8 mouse cellular contexts compared by ENCODE assay signal in genomic region chr9:77755403-77755784, GRCm38 (mm10). TPM values are rescaled to one million over a fixed set of nuclear protein-coding genes. Genes with fewer than 3 reads are reported as not detected.
DNase-seq lines count a peak whose midpoint lies in the region; ATAC-seq and TF ChIP-seq lines count a peak whose summit lies in the region.

No protein-coding gene starts in this region.

- H3K36me3 ChIP-seq in erythroblast, embryonic 14.5 days (ENCODE audit: control insufficient read depth) = peaks cover 38% of the 10 kb centered on the region
- H3K36me3 ChIP-seq in spleen, adult 2 months (ENCODE audit: control insufficient read depth, insufficient read depth, low read length) = no peaks in the 10 kb centered on the region; the same call in 1 of the 2 replicates
- no peaks in the 10 kb centered on the region for H3K36me3 ChIP-seq in limb, embryonic 15.5 days
- no peaks in the 10 kb centered on the region for H3K36me3 ChIP-seq in stomach, postnatal 0 days (ENCODE audit: control insufficient read depth, insufficient read depth, low read length)

- no peak for DNase-seq in spleen, adult 2 months (ENCODE audit: low read depth in 1 of 2, low spot score in 2 of 2)
- no peak for DNase-seq in spleen, adult 18-20 months
- DNase-seq in stomach, postnatal 0 days (ENCODE audit: low spot score) = no peak
- no peak for DNase-seq in gastrocnemius, postnatal 25 days

- peaks cover 66% of the 10 kb centered on the region for H3K4me1 ChIP-seq in erythroblast, embryonic 14.5 days (ENCODE audit: control insufficient read depth)
- H3K4me1 ChIP-seq in spleen, adult 2 months (ENCODE audit: control insufficient read depth, insufficient read depth, insufficient read length) = no peaks in the 10 kb centered on the region; the same call in 1 of the 2 replicates
- H3K4me1 ChIP-seq in limb, embryonic 15.5 days = peaks cover 15% of the 10 kb centered on the region; the same call in 1 of the 2 replicates
- no peaks in the 10 kb centered on the region; the same call in 1 of the 2 replicates for H3K4me1 ChIP-seq in stomach, postnatal 0 days (replicated peaks; ENCODE audit: control insufficient read depth, insufficient read depth)

- peak overlapping the region; percentile 60; the same call in 1 of the 2 replicates for H3K9ac ChIP-seq in limb, embryonic 15.5 days
- peak overlapping the region; percentile 79 for H3K9ac ChIP-seq in stomach, postnatal 0 days (ENCODE audit: low read length)

- no peaks in the 10 kb centered on the region for H3K9me3 ChIP-seq in erythroblast, embryonic 14.5 days (ENCODE audit: control insufficient read depth, low read length)
- no peaks in the 10 kb centered on the region for H3K9me3 ChIP-seq in limb, embryonic 15.5 days
- H3K9me3 ChIP-seq in stomach, postnatal 0 days (ENCODE audit: control insufficient read depth, low read length) = no peaks in the 10 kb centered on the region

- ATAC-seq in erythroblast, adult 5-6 weeks (replicated peaks; ENCODE audit: low FRiP score, poor library complexity, severe bottlenecking) = no peak
- ATAC-seq in limb, embryonic 15.5 days (ENCODE audit: insufficient number of reproducible peaks, low FRiP score, low TSS enrichment, low read depth) = no peak
- ATAC-seq in stomach, postnatal 0 days (ENCODE audit: low FRiP score, low TSS enrichment) = no peak
- ATAC-seq in erythroid progenitor cell, adult 5-6 weeks (replicated peaks; ENCODE audit: low FRiP score, poor library complexity, severe bottlenecking) = no peak

- TF ChIP-seq CTCF in spleen, adult 2 months (IDR thresholded peaks at IDR 0.05; ENCODE audit: extremely low read depth, insufficient read depth, insufficient read length, insufficient replicate concordance) = no peak
- no peak for TF ChIP-seq CTCF in stomach, postnatal 0 days (IDR thresholded peaks at IDR 0.05; ENCODE audit: low read depth)

- no peak for TF ChIP-seq POLR2A in spleen, adult 2 months (IDR thresholded peaks at IDR 0.05; ENCODE audit: low read depth, low read length)

- no peak for TF ChIP-seq EP300 in stomach, postnatal 0 days (optimal IDR thresholded peaks at IDR 0.05)

- 16% methylated on average over 9 of the region's 9 CpGs for WGBS in spleen, adult 2 months
- WGBS in limb, embryonic 15.5 days = 16% methylated on average over 9 of the region's 9 CpGs
- WGBS in stomach, postnatal 0 days = 24% methylated on average over 9 of the region's 9 CpGs

- H3K4me2 ChIP-seq in limb, embryonic 15.5 days = peak overlapping the region; percentile 92
- peak overlapping the region; percentile 87 for H3K4me2 ChIP-seq in stomach, postnatal 0 days (replicated peaks; ENCODE audit: low read depth)

- no peak overlapping the region for H3K27ac ChIP-seq in spleen, adult 2 months (ENCODE audit: insufficient read depth, low read length)
- no peak overlapping the region for H3K27ac ChIP-seq in limb, embryonic 15.5 days
- no peak overlapping the region for H3K27ac ChIP-seq in stomach, postnatal 0 days (replicated peaks)

- H3K27me3 ChIP-seq in erythroblast, embryonic 14.5 days (ENCODE audit: control insufficient read depth) = peaks cover 6% of the 10 kb centered on the region; the same call in 1 of the 2 replicates
- H3K27me3 ChIP-seq in spleen, adult 2 months (ENCODE audit: control insufficient read depth, insufficient read depth, low read length) = no peaks in the 10 kb centered on the region
- no peaks in the 10 kb centered on the region for H3K27me3 ChIP-seq in limb, embryonic 15.5 days
- H3K27me3 ChIP-seq in stomach, postnatal 0 days (ENCODE audit: control insufficient read depth, insufficient read depth, low read length) = no peaks in the 10 kb centered on the region

- H3K4me3 ChIP-seq in erythroblast, embryonic 14.5 days (replicated peaks) = peak overlapping the region; percentile 100
- H3K4me3 ChIP-seq in spleen, adult 2 months (ENCODE audit: extremely low read depth, insufficient read depth, insufficient read length) = peak overlapping the region; percentile 77
- peak overlapping the region; percentile 83 for H3K4me3 ChIP-seq in limb, embryonic 15.5 days
- peak overlapping the region; percentile 78 for H3K4me3 ChIP-seq in stomach, postnatal 0 days (ENCODE audit: low read depth, low read length)

RNA-seq across cellular contexts. Expression of gene Gclc, which starts 1.1 kb away (rescaled TPM):
- 3.6 and 4.2 TPM in 2 replicates for polyA plus RNA-seq in erythroblast, embryonic 14.5 days (2012)
- total RNA-seq in erythroblast, adult 5-6 weeks (2015; ENCODE audit: low replicate concordance) = 86.1 and 90.7 TPM in 2 replicates
- 92.9 and 131 TPM in 2 replicates for total RNA-seq in erythroblast, adult 5-6 weeks (2017; ENCODE audit: low replicate concordance)
- 14.1 and 15.3 TPM in 2 replicates for polyA plus RNA-seq in spleen, adult 2 months (2012; rRNA removed)
- polyA plus RNA-seq in limb, embryonic 15.5 days (2015; fragmentation: Nextera tagmentation; extraction: Ambion mirVana) = 8.8 and 11.3 TPM in 2 replicates
- polyA plus RNA-seq in stomach, postnatal 0 days (2015; fragmentation: Nextera tagmentation; extraction: Ambion mirVana) = 18.1 and 20.2 TPM in 2 replicates
- 250 and 264 TPM in 2 replicates for total RNA-seq in erythroid progenitor cell, adult 5-6 weeks (2015; ENCODE audit: low replicate concordance)
- total RNA-seq in erythroid progenitor cell, adult 5-6 weeks (2017; ENCODE audit: low replicate concordance) = 227 and 234 TPM in 2 replicates
- 1 to 10 TPM; 7.1 to 7.9 TPM for total RNA-seq in gastrocnemius, postnatal 25 days (2021)
